Mouse (Mus musculus) CH12.LX (cell line): ENCODE data around the gene Usp21. TPM values are rescaled to one million over a fixed set of nuclear protein-coding genes. Genes with fewer than 3 reads are reported as not detected.

Experiments
- DNase-seq: peaks from one replicate; pipeline ENCODE4 v3.0.0-alpha.2; 2013; ENCODE audit errors: extremely low read depth
- H3K27ac ChIP-seq: 2 replicates; pipeline ENCODE4 v1.5.1; 2012; ENCODE audit warnings: low read depth, mild to moderate bottlenecking, control low read depth, moderate library complexity; ENCODE audit not compliant: insufficient read depth
- H3K27me3 ChIP-seq: replicated peaks from 2 replicates; pipeline ENCODE3; 2012; ENCODE audit warnings: inconsistent platforms
- H3K36me3 ChIP-seq, 2 experiments: replicated peaks in 1 of 2; 2 replicates each; pipeline versions ENCODE3 to v1.6.1; 2012; ENCODE audit warnings: inconsistent platforms in 1 of 2, low read length in 1 of 2, mild to moderate bottlenecking in 1 of 2, mixed read lengths in 1 of 2, moderate library complexity in 1 of 2; ENCODE audit not compliant: control insufficient read depth in 1 of 2, insufficient read depth in 1 of 2
- H3K4me1 ChIP-seq, 2 experiments: 2 replicates each; pipeline ENCODE4 v1.6.1; 2012; ENCODE audit warnings: inconsistent platforms in 1 of 2, moderate library complexity in 1 of 2; ENCODE audit not compliant: insufficient read depth in 2 of 2, control insufficient read depth in 1 of 2
- H3K4me2 ChIP-seq: 2 replicates; pipeline ENCODE4 v1.6.1; 2012; ENCODE audit warnings: low read depth, mild to moderate bottlenecking, control low read depth; ENCODE audit not compliant: poor library complexity, insufficient read depth, severe bottlenecking
- H3K4me3 ChIP-seq, 3 experiments: fragments of 150-350 bp in 1 of 3; sonication (generic) in 1 of 3; replicated peaks in 1 of 3; 2 replicates each; pipeline versions ENCODE3 to v1.5.1; 2011 to 2012; ENCODE audit warnings: low read depth in 2 of 3, low read length in 2 of 3, mild to moderate bottlenecking in 2 of 3, moderate library complexity in 2 of 3, control low read depth in 1 of 3, improper control_type of control experiment in 1 of 3, inconsistent platforms in 1 of 3, mixed read lengths in 1 of 3; ENCODE audit not compliant: poor library complexity in 1 of 3
- H3K79me2 ChIP-seq: replicated peaks from 2 replicates; pipeline ENCODE4 v1.6.1; 2012; ENCODE audit warnings: mild to moderate bottlenecking, moderate library complexity; ENCODE audit not compliant: control insufficient read depth, poor library complexity, insufficient read depth, severe bottlenecking; ENCODE audit errors: extremely low read depth
- H3K9ac ChIP-seq: 2 replicates; pipeline ENCODE4 v1.6.1; 2012; ENCODE audit warnings: low read depth, mild to moderate bottlenecking, control low read depth, moderate library complexity; ENCODE audit not compliant: insufficient read depth
- H3K9me3 ChIP-seq: replicated peaks from 2 replicates; pipeline ENCODE3; 2012; ENCODE audit warnings: low read length, inconsistent platforms, mixed read lengths
- BHLHE40 ChIP-seq: IDR thresholded peaks from 2 replicates; pipeline ENCODE4 v1.6.1; 2011; ENCODE audit warnings: mild to moderate bottlenecking, low read depth, low read length, improper control_type of control experiment
- CHD1 ChIP-seq: IDR thresholded peaks from 2 replicates; pipeline ENCODE4 v1.6.1; 2012; ENCODE audit warnings: low read depth, low read length, improper control_type of control experiment, inconsistent platforms
- CHD2 ChIP-seq: IDR thresholded peaks from 2 replicates; pipeline ENCODE4 v1.6.1; 2011; ENCODE audit warnings: low read length, improper control_type of control experiment
- E2F4 ChIP-seq: IDR thresholded peaks from 2 replicates; pipeline ENCODE4 v1.6.1; 2011; ENCODE audit warnings: low read depth, low read length, improper control_type of control experiment; ENCODE audit not compliant: insufficient replicate concordance
- ELF1 ChIP-seq: IDR thresholded peaks from 2 replicates; pipeline ENCODE4 v1.6.1; 2014; ENCODE audit warnings: low read depth, mild to moderate bottlenecking, inconsistent platforms, low read length, improper control_type of control experiment
- GABPA ChIP-seq: IDR thresholded peaks from 2 replicates; pipeline ENCODE4 v1.6.1; 2012; ENCODE audit warnings: low read depth, low read length, improper control_type of control experiment, inconsistent platforms; ENCODE audit not compliant: insufficient replicate concordance
- JUND ChIP-seq: conservative IDR thresholded peaks from 2 replicates; pipeline ENCODE4 v1.6.1; 2011; ENCODE audit warnings: low read depth, low read length, improper control_type of control experiment
- MAFK ChIP-seq: IDR thresholded peaks from 2 replicates; pipeline ENCODE4 v1.6.1; 2011; ENCODE audit warnings: low read length, improper control_type of control experiment; ENCODE audit not compliant: insufficient replicate concordance
- MAZ ChIP-seq: IDR thresholded peaks from 2 replicates; pipeline ENCODE4 v1.6.1; 2012; ENCODE audit warnings: low read depth, mild to moderate bottlenecking, inconsistent platforms, low read length, improper control_type of control experiment, moderate library complexity
- MEF2A ChIP-seq: IDR thresholded peaks from 2 replicates; pipeline ENCODE4 v1.6.1; 2014; ENCODE audit warnings: low read depth, mild to moderate bottlenecking, inconsistent platforms, low read length, improper control_type of control experiment, borderline replicate concordance
- MXI1 ChIP-seq: IDR thresholded peaks from 2 replicates; pipeline ENCODE4 v1.6.1; 2011; ENCODE audit warnings: mild to moderate bottlenecking, low read depth, low read length, improper control_type of control experiment
- NELFE ChIP-seq: IDR thresholded peaks from 2 replicates; pipeline ENCODE4 v1.6.1; 2011; ENCODE audit warnings: low read depth, low read length, improper control_type of control experiment
- PAX5 ChIP-seq: IDR thresholded peaks from 2 replicates; pipeline ENCODE4 v1.6.1; 2012; ENCODE audit warnings: low read length, inconsistent platforms, mixed read lengths
- POLR2A ChIP-seq: IDR thresholded peaks from 2 replicates; pipeline ENCODE4 v1.6.1; 2011; ENCODE audit warnings: low read depth, mild to moderate bottlenecking, improper control_type of control experiment, low read length
- SMC3 ChIP-seq: IDR thresholded peaks from 2 replicates; pipeline ENCODE4 v1.6.1; 2011; ENCODE audit warnings: low read depth, low read length, improper control_type of control experiment
- UBTF ChIP-seq: IDR thresholded peaks from 2 replicates; pipeline ENCODE4 v1.6.1; 2012; ENCODE audit warnings: low read depth, mild to moderate bottlenecking, inconsistent platforms, low read length, improper control_type of control experiment, moderate library complexity
- USF2 ChIP-seq: conservative IDR thresholded peaks from 2 replicates; pipeline ENCODE4 v1.6.1; 2011; ENCODE audit warnings: low read depth, low read length, improper control_type of control experiment
- ZMIZ1 ChIP-seq: IDR thresholded peaks from 2 replicates; pipeline ENCODE4 v1.6.1; 2012; ENCODE audit warnings: low read depth, mild to moderate bottlenecking, inconsistent platforms, low read length, improper control_type of control experiment
- ZNF384 ChIP-seq: IDR thresholded peaks from 2 replicates; pipeline ENCODE4 v1.6.1; 2012; ENCODE audit warnings: low read depth, low read length, improper control_type of control experiment, inconsistent platforms
- dilution Hi-C: fragments of 300-500 bp; cut with MboI; formaldehyde crosslinking; loops from 2 replicates; pipeline ENCODE4 v1.14.3; 2020; ENCODE audit warnings: low sequenced_read_pairs; ENCODE audit not compliant: extremely low pct_unique_long_range_greater_than_20kb, extremely low pct_ligation_motif_present
- in situ Hi-C: fragments of 300-500 bp; cut with MboI; formaldehyde crosslinking; loops from 3 replicates; pipeline ENCODE4 v1.14.3; 2019; ENCODE audit warnings: low sequenced_read_pairs, low pct_ligation_motif_present, low pct_unique_long_range_greater_than_20kb, mixed read lengths
- polyA plus RNA-seq: library from polyadenylated mRNA; unstranded; fragments of >175 nt; gene quantifications from 2 replicates; pipeline ENCODE4 v1.2.1, GENCODE M21; 2012; ENCODE audit warnings: low read depth; ENCODE audit not compliant: insufficient read length
- total RNA-seq, 2 experiments: library from RNA; depleted of rRNA; stranded (reverse); fragments of 300-350 nt in 1 of 2; fragments of >200 nt in 1 of 2; gene quantifications; 2 replicates each; pipeline ENCODE4 v1.2.3; 2012 to 2014

The Usp21 gene
- total and polyA plus RNA-seq, 3 experiments: 8.5 to 37.6 (median 14.2) TPM

GRCm38 (mm10) chr1:171277736-171278135 is 10.1 kb downstream of the Usp21 start:
- dilution Hi-C loops: no loop called here
- H3K9me3 ChIP-seq: no peaks in the 10 kb centered on the region
- no peak for DNase-seq
- H3K4me1 ChIP-seq: peaks cover 0 to 21% of the 10 kb centered on the region in 2 experiments; a peak in 2 of 4 replicates
- H3K79me2 ChIP-seq: no peaks in the 10 kb centered on the region
- no peak overlapping the region for H3K4me2 ChIP-seq
- H3K4me3 ChIP-seq: no peak overlapping the region
- no peaks in the 10 kb centered on the region for H3K27me3 ChIP-seq
- in situ Hi-C loops: no loop called here
- no peak overlapping the region for H3K27ac ChIP-seq
- TF ChIP-seq SMC3: no peak
- no peak for TF ChIP-seq MAFK
- TF ChIP-seq CHD1: no peak
- TF ChIP-seq NELFE: no peak
- TF ChIP-seq ZNF384: no peak
- no peak for TF ChIP-seq POLR2A
- no peak for TF ChIP-seq MXI1
- TF ChIP-seq MAZ: no peak
- TF ChIP-seq JUND: no peak
- no peak for TF ChIP-seq CHD2
- no peak for TF ChIP-seq ELF1
- no peak for TF ChIP-seq USF2
- no peak for TF ChIP-seq E2F4
- TF ChIP-seq UBTF: no peak
- no peak for TF ChIP-seq BHLHE40
- TF ChIP-seq PAX5: no peak
- no peak for TF ChIP-seq GABPA
- TF ChIP-seq, all 38 proteins: peak for 0
- H3K36me3 ChIP-seq: peaks cover 52 to 75% of the 10 kb centered on the region in 2 experiments
- no peak overlapping the region for H3K9ac ChIP-seq

GRCm38 (mm10) chr1:171276110-171276748 is 11.6 kb downstream of the Usp21 start:
- Histone ChIP-seq H3K9ac (no peak overlapping the region), H3K36me3 (peaks cover 57 to 79% of the 10 kb centered on the region in 2 experiments), H3K27me3 (no peaks in the 10 kb centered on the region), H3K4me2 (no peak overlapping the region), H3K4me1 (peaks cover 0 to 26% of the 10 kb centered on the region in 2 experiments; a peak in 2 of 4 replicates), H3K79me2 (no peaks in the 10 kb centered on the region), H3K27ac (no peak overlapping the region), H3K4me3 (no peak overlapping the region), H3K9me3 (no peaks in the 10 kb centered on the region)
- DNase-seq: no peak
- in situ Hi-C loops (no loop called here), dilution Hi-C loops (no loop called here)
- TF ChIP-seq USF2 (no peak), MEF2A (no peak), ZMIZ1 (no peak), CHD1 (no peak)
